Mouse (Mus musculus) heart, adult 2 months (tissue): Measurements from ENCODE around the gene Aqp9. TPM values are rescaled to one million over a fixed set of nuclear protein-coding genes. Genes with fewer than 3 reads are reported as not detected.

ENCODE experiments used
- DNase-seq, 2 experiments: peaks; one replicate each; pipeline ENCODE4 v3.0.0; 2021
- H3K27ac ChIP-seq: fragments of 200-600 bp; 2 replicates; pipeline ENCODE4 v1.8.1; 2022
- H3K27me3 ChIP-seq: fragments of 200-500 bp; 2 replicates; pipeline ENCODE4 v1.6.1; 2012; ENCODE audit warnings: mild to moderate bottlenecking, low read length, inconsistent platforms, mixed read lengths; ENCODE audit not compliant: control insufficient read depth, insufficient read depth
- H3K36me3 ChIP-seq: fragments of 200-500 bp; 2 replicates; pipeline ENCODE4 v1.6.1; 2012; ENCODE audit warnings: low read length, inconsistent platforms; ENCODE audit not compliant: control insufficient read depth, insufficient read depth
- H3K4me1 ChIP-seq: fragments of 200-500 bp; 2 replicates; pipeline ENCODE4 v1.6.1; 2011; ENCODE audit warnings: low read length; ENCODE audit not compliant: control insufficient read depth, insufficient read depth
- H3K4me3 ChIP-seq: fragments of 200-600 bp; 2 replicates; pipeline ENCODE4 v1.8.1; 2022
- H3K79me2 ChIP-seq: fragments of 200-500 bp; replicated peaks from 2 replicates; pipeline ENCODE4 v1.6.1; 2012; ENCODE audit warnings: mild to moderate bottlenecking, inconsistent platforms, low read length, moderate library complexity, mixed read lengths; ENCODE audit not compliant: control insufficient read depth, insufficient read depth
- H3K9ac ChIP-seq: fragments of 200-500 bp; 2 replicates; pipeline ENCODE4 v1.6.1; 2012; ENCODE audit warnings: low read depth, mild to moderate bottlenecking, control low read depth, inconsistent platforms, low read length, mixed read lengths
- CTCF ChIP-seq: fragments of 200-600 bp; IDR thresholded peaks from 2 replicates; pipeline ENCODE4 v1.8.1; 2022; ENCODE audit warnings: antibody characterized with exemption, mild to moderate bottlenecking, moderate library complexity
- EP300 ChIP-seq: fragments of 200-500 bp; IDR thresholded peaks from 2 replicates; pipeline ENCODE4 v1.6.1; 2011; ENCODE audit warnings: low read depth, low read length, control low read depth; ENCODE audit not compliant: insufficient read depth
- POLR2A ChIP-seq: fragments of 200-500 bp; IDR thresholded peaks from 2 replicates; pipeline ENCODE4 v1.6.1; 2011; ENCODE audit warnings: mild to moderate bottlenecking, low read depth, low read length, control low read depth; ENCODE audit not compliant: insufficient read depth
- WGBS: fragments of 180-500 bp; shearing (Covaris S2); methylation state at CpG from one replicate; pipeline ENCODE4 v1.1.7; 2018; 5-methylcytosine and 5-hydroxymethylcytosine counted together
- intact Hi-C: fragments of 180-260 bp; cut with DNase I; formaldehyde crosslinking; loops from one replicate; pipeline ENCODE4 v1.15.1; 2025
- polyA plus RNA-seq: library from polyadenylated mRNA; depleted of rRNA; stranded (reverse); fragments of >200 nt; gene quantifications from 2 replicates; pipeline ENCODE4 v1.2.3, GENCODE M21; 2012
- total RNA-seq, 2 experiments: library from RNA; stranded (reverse); gene quantifications; 2 replicates each; pipeline ENCODE4 v1.2.3; 2021

Aqp9 gene
- total and polyA plus RNA-seq, 3 experiments: 0.45 to 0.66 (median 0.57) TPM

DNA sequence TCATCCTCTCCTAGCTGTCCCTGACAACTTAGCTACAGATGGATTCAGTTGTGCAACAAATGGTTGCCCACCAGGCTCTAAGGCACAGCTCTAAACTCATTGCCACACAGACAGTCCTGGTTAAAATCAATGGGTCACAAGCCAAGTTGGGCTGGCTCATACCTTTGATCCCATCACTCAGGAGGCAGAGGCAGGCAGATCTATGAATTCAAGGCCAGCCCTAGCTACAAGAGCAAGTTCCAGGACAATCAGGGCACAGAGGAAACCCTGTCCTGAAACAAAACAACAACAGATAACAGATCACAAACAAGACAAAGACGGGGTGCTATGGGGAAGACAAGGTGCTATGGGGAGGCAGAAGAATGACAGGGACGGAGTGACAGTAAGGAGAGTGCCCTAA lies 3.0 kb downstream of the Aqp9 start:
- Histone ChIP-seq H3K27me3 (no peaks in the 10 kb centered on the region), H3K9ac (no peak overlapping the region), H3K4me3 (no peak overlapping the region), H3K4me1 (peaks cover 1% of the 10 kb centered on the region), H3K79me2 (no peaks in the 10 kb centered on the region), H3K27ac (no peak overlapping the region), H3K36me3 (no peaks in the 10 kb centered on the region)
- TF ChIP-seq POLR2A (no peak), CTCF (no peak)
- 75% methylated on average over 2 of the region's 2 CpGs for WGBS
- no peak for DNase-seq
- intact Hi-C loops: no loop called here

DNA sequence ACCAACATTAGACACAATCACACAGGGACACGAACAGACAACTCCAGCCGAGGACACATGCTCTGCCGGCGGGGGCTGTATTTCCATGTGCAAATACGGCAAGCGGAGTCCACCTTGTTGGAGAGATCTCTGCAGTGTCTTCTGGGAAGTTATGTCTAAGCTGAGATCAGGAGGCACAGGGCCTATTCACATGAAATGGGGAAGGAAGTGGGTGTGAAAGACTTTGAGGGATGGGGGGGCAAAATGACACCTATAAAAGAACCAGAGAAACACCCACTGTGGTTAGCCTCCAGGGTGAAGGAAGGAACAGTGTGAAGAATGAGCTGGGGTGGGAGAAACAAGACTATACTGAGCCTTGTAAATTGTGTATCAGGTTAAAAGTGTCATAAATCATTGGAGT lies 3.4 kb downstream of the Aqp9 start:
- WGBS: 81% methylated on average over 6 of the region's 6 CpGs
- TF ChIP-seq EP300 (no peak), POLR2A (no peak), CTCF (no peak)
- intact Hi-C loops: no loop called here

DNA sequence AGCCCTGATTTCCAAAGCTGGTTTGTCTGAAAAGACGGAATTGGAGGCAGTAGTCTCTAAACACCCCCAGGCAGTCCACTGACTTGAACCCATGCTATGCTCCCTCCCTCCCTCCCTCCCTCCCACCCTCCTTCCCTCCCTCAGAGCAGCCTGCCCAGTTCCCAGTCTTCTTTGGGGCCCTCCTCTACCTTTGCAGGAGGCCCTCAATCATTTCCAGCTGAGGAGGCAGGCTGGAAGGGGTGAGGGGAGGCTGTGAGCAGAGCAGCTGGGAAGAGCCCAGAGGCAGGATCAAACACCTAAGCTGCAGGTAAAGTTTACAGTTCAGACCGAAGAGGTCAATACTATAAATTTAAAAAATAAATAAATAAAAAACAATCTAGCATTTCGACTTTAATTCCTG lies 4.1 kb downstream of the Aqp9 start:
- Histone ChIP-seq H3K27me3 (no peaks in the 10 kb centered on the region), H3K9ac (no peak overlapping the region), H3K36me3 (no peaks in the 10 kb centered on the region), H3K79me2 (no peaks in the 10 kb centered on the region), H3K27ac (no peak overlapping the region), H3K4me3 (no peak overlapping the region), H3K4me1 (peaks cover 1% of the 10 kb centered on the region)
- no peak for DNase-seq
- WGBS: 83% methylated on average over 3 of the region's 3 CpGs
- TF ChIP-seq POLR2A (no peak), CTCF (no peak), EP300 (no peak)
- intact Hi-C loops: no loop called here

More for the DNA sequence above, 3.4 kb downstream of the Aqp9 start:
- Histone ChIP-seq H3K4me3 (no peak overlapping the region), H3K9ac (no peak overlapping the region), H3K36me3 (no peaks in the 10 kb centered on the region), H3K79me2 (no peaks in the 10 kb centered on the region), H3K27me3 (no peaks in the 10 kb centered on the region), H3K27ac (no peak overlapping the region), H3K4me1 (peaks cover 1% of the 10 kb centered on the region)
- no peak for DNase-seq

- Histone ChIP-seq H3K4me3 (no peak overlapping the region), H3K4me1 (peaks cover 1% of the 10 kb centered on the region), H3K79me2 (no peaks in the 10 kb centered on the region), H3K27ac (no peak overlapping the region), H3K9ac (no peak overlapping the region), H3K27me3 (no peaks in the 10 kb centered on the region), H3K36me3 (no peaks in the 10 kb centered on the region)
- intact Hi-C loops: no loop called here
- DNase-seq: no peak
- 58% methylated on average over 12 of the region's 12 CpGs for WGBS
- TF ChIP-seq CTCF (no peak), EP300 (no peak), POLR2A (no peak)
Observed at GRCm38 (mm10) chr9:71162858-71163740, 5.4 kb downstream of the Aqp9 start.

DNA sequence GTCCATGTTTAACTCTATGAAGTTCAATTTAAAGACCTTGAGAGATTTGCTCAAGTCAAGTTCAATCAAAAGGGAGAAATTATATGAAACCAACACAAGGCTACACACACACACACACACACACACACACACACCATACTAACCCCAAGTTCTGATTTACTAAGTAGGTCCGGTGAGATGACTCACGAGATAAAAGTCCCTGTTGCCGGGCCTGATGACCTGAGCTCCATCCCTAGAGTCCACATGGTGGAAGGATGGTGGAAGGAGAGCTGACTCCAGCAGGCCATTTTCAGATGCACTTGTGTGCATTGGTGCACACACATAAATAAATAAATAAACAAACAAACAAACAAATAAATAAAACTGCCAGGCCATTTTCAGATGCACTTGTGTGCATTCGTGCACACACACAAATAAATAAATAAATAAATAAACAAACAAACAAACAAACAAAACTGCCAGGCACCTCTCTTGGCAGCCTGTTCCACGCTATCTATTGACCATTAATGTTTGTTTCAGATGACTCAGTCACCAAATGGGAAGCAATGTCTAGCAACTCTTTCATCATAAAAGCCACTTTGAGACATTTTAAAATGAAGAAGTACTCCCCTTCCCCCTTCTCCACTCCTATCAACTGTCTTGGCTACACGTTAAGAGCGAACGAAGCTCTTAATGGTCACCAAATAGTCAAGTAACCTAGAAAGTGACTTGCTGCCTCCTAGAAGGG lies 6.2 kb downstream of the Aqp9 start:
- DNase-seq: no peak
- Histone ChIP-seq H3K9ac (no peak overlapping the region), H3K79me2 (no peaks in the 10 kb centered on the region), H3K27me3 (no peaks in the 10 kb centered on the region), H3K4me1 (peaks cover under 1% of the 10 kb centered on the region), H3K36me3 (no peaks in the 10 kb centered on the region), H3K4me3 (no peak overlapping the region), H3K27ac (no peak overlapping the region)
- WGBS: 83% methylated on average over 8 of the region's 8 CpGs
- TF ChIP-seq POLR2A: no peak
- no peak for TF ChIP-seq CTCF
- no peak for TF ChIP-seq EP300
- intact Hi-C loops: no loop called here
